Mouse (Mus musculus): ENCODE measurements at regions not wholly inside any gene's neighbourhood (a gene's known extent, or its start where the extent isn't known, plus 50 kb on each side); places are given as distances from the start of the nearest gene placed in this dataset.

DNA sequence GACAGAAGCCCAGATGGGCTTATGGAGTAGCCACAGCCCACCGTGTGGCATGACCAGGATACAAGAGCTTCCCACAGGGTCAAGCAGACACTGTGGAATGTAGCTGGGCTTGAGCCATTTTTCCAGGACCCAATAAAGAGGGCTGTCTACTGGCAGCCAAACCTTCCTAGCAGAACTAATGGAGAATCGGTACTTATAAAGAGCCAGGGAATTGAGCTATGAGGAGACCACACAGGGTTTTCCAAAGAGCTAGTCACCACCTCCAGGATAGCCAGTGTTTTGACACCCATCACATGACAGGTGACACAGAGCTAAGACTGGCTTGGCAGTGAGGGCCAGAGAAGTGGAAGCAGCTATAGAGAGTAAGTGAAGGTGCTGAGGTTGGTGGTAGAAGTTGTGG lies 149.9 kb downstream of the Map2k4 start:
- H3K27me3 ChIP-seq (ENCODE audit: insufficient read depth, low read length), result no peaks in the 10 kb centered on the region
- no peak overlapping the region for H3K4me3 ChIP-seq (ENCODE audit: low read depth, low read length)
- H3K4me1 ChIP-seq (ENCODE audit: insufficient read depth), result no peaks in the 10 kb centered on the region
- H3K36me3 ChIP-seq (replicated peaks; ENCODE audit: insufficient read depth, low read length), result no peaks in the 10 kb centered on the region
- no peak overlapping the region for H3K4me2 ChIP-seq (ENCODE audit: low read depth, low read length)
- H3K9ac ChIP-seq (replicated peaks), result no peak overlapping the region
- ATAC-seq (no peak), DNase-seq (no peak)
- WGBS (ENCODE audit: insufficient replicate concordance), result 84% methylated on average over 2 of the region's 2 CpGs
- H3K27ac ChIP-seq (ENCODE audit: low read depth), result no peak overlapping the region
- no peaks in the 10 kb centered on the region for H3K9me3 ChIP-seq (ENCODE audit: low read length)
- TF ChIP-seq CTCF (IDR thresholded peaks at IDR 0.05; ENCODE audit: low read depth), result no peak
- no peak for TF ChIP-seq EP300 (IDR thresholded peaks at IDR 0.05; ENCODE audit: low read depth)

DNA sequence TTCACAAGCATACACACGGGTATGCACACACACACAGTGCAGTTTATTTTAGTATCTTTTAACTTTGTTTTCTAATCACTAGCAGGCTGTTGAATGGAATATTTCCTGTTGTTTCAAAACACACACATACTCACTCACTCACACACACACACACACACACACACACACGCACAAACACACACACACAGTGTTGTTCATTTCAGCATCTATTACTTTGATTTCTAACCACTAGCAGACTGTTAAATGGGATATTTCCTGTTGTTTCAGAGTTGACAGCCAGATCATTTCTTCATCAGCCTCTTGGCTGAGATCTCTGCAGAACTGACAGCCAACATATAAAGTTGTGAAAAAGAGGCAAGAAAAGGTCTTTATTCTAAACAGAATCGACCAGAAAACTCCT lies 150.9 kb downstream of the Map2k4 start:
- 72% methylated on average over 3 of the region's 3 CpGs for WGBS (ENCODE audit: insufficient replicate concordance)
- H3K4me1 ChIP-seq (ENCODE audit: insufficient read depth), result no peaks in the 10 kb centered on the region
- DNase-seq, result no peak

DNA sequence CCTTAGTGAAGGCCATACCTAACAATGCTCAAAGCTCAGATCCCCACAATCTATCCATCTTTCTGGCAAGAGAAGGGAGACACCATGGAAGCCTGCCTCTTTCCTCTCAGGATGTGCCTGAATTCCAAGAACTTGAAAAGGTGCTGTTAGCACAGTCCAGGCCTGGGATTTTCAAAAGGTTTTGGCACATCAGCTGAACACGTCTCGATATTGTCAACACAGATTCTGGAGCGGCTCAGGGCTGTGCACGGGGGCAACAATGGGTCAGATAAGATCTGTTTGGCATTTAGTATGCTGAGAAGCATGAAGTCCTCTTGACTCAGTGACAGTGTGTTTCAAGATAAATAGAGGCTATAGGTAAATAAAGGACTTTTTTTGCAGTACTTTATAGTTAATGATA lies 152.8 kb downstream of the Map2k4 start:
- H3K9me3 ChIP-seq (ENCODE audit: low read length), result no peaks in the 10 kb centered on the region
- H3K27ac ChIP-seq (ENCODE audit: low read depth), result no peak overlapping the region
- ATAC-seq (no peak), DNase-seq (no peak)
- no peaks in the 10 kb centered on the region for H3K4me1 ChIP-seq (ENCODE audit: insufficient read depth)
- WGBS (ENCODE audit: insufficient replicate concordance), result 55% methylated on average over 4 of the region's 4 CpGs
- no peak overlapping the region for H3K9ac ChIP-seq (replicated peaks)
- H3K27me3 ChIP-seq (ENCODE audit: insufficient read depth, low read length), result no peaks in the 10 kb centered on the region
- no peaks in the 10 kb centered on the region for H3K36me3 ChIP-seq (replicated peaks; ENCODE audit: insufficient read depth, low read length)
- no peak overlapping the region for H3K4me2 ChIP-seq (ENCODE audit: low read depth, low read length)
- TF ChIP-seq CTCF (IDR thresholded peaks at IDR 0.05; ENCODE audit: low read depth) (no peak), EP300 (IDR thresholded peaks at IDR 0.05; ENCODE audit: low read depth) (no peak)
- no peak overlapping the region for H3K4me3 ChIP-seq (ENCODE audit: low read depth, low read length)

More for the DNA sequence above, 150.9 kb downstream of the Map2k4 start:
- H3K36me3 ChIP-seq (replicated peaks; ENCODE audit: insufficient read depth, low read length), result no peaks in the 10 kb centered on the region
- TF ChIP-seq EP300 (IDR thresholded peaks at IDR 0.05; ENCODE audit: low read depth), result no peak
- TF ChIP-seq CTCF (IDR thresholded peaks at IDR 0.05; ENCODE audit: low read depth), result no peak
- no peaks in the 10 kb centered on the region for H3K9me3 ChIP-seq (ENCODE audit: low read length)
- no peaks in the 10 kb centered on the region for H3K27me3 ChIP-seq (ENCODE audit: insufficient read depth, low read length)
- no peak overlapping the region for H3K27ac ChIP-seq (ENCODE audit: low read depth)
- no peak overlapping the region for H3K4me3 ChIP-seq (ENCODE audit: low read depth, low read length)
- no peak overlapping the region for H3K4me2 ChIP-seq (ENCODE audit: low read depth, low read length)
- no peak overlapping the region for H3K9ac ChIP-seq (replicated peaks)
- no peak for ATAC-seq

DNA sequence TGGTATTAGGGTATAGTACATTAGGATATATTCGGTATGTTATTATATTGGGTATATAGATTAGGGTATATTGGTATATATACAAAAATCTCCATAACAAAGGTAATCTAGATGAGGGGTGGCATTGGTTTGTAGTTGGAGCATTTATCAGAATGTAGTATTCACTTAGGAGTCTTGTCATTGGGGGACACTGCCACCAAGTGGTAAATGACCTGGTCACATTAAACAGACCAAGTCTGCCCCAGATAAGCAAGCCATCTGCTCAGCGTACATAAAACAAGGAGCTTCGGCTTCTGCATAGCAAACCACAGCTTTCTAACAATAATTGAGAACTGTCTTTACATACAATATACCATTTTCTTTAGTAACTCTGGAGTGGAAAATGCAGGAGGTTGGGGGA lies 156.9 kb downstream of the Map2k4 start:
- DNase-seq, result no peak
- WGBS (ENCODE audit: insufficient replicate concordance), result 60% methylated on average over 3 of the region's 3 CpGs
- no peaks in the 10 kb centered on the region for H3K36me3 ChIP-seq (replicated peaks; ENCODE audit: insufficient read depth, low read length)

DNA sequence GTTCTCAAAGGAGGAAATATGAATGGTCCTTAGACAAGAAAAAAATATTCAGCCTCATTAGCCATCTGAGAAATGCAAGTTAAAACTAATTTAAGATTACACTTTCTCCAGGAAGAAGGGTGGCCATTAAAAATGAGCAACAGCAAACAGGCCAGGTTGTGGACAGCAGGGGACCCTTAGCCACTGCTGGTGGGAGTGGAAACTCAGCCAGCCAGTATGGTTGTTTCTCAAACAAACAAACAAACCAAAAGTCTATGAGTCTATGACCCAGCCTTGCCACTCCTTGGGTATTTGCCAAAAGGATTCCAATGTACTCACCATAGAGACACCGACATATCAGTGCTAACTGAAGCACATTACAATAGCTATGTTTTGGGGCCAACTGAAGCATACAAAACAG lies 157.7 kb downstream of the Map2k4 start:
- H3K4me1 ChIP-seq (ENCODE audit: insufficient read depth), result no peaks in the 10 kb centered on the region
- ATAC-seq, result no peak
- no peaks in the 10 kb centered on the region for H3K27me3 ChIP-seq (ENCODE audit: insufficient read depth, low read length)
- no peak overlapping the region for H3K27ac ChIP-seq (ENCODE audit: low read depth)
- H3K4me2 ChIP-seq (ENCODE audit: low read depth, low read length), result no peak overlapping the region
- 66% methylated on average over 1 of the region's 1 CpGs for WGBS (ENCODE audit: insufficient replicate concordance)
- no peaks in the 10 kb centered on the region for H3K9me3 ChIP-seq (ENCODE audit: low read length)
- TF ChIP-seq CTCF (IDR thresholded peaks at IDR 0.05; ENCODE audit: low read depth) (no peak), EP300 (IDR thresholded peaks at IDR 0.05; ENCODE audit: low read depth) (no peak)
- no peaks in the 10 kb centered on the region for H3K36me3 ChIP-seq (replicated peaks; ENCODE audit: insufficient read depth, low read length)
- no peak overlapping the region for H3K9ac ChIP-seq (replicated peaks)
- DNase-seq, result no peak
- no peak overlapping the region for H3K4me3 ChIP-seq (ENCODE audit: low read depth, low read length)

More for the DNA sequence above, 156.9 kb downstream of the Map2k4 start:
- Histone ChIP-seq H3K4me3 (ENCODE audit: low read depth, low read length) (no peak overlapping the region), H3K9me3 (ENCODE audit: low read length) (no peaks in the 10 kb centered on the region), H3K27ac (ENCODE audit: low read depth) (no peak overlapping the region), H3K4me1 (ENCODE audit: insufficient read depth) (no peaks in the 10 kb centered on the region), H3K9ac (replicated peaks) (no peak overlapping the region), H3K4me2 (ENCODE audit: low read depth, low read length) (no peak overlapping the region), H3K27me3 (ENCODE audit: insufficient read depth, low read length) (no peaks in the 10 kb centered on the region)
- no peak for ATAC-seq
- TF ChIP-seq EP300 (IDR thresholded peaks at IDR 0.05; ENCODE audit: low read depth) (no peak), CTCF (IDR thresholded peaks at IDR 0.05; ENCODE audit: low read depth) (peak; percentile 48)

DNA sequence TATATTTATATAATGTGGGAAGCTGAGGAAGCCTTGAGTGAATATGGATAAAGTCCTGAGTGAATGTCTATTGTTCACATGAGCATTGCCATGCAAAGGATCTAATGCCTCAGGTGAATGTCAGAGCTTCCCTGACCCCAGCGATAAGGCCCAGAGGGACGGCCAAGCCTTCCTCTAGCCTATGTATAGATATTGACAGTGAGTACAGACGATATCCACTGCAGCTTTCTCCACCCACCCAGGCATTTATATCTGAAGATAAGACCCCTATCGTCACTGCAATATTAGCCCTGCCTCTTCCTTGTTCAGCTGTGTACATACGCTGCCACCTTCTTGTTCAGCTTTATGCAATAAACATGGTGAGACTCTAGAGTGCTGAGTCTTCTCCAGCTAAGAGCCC lies 158.8 kb downstream of the Map2k4 start:
- TF ChIP-seq EP300 (IDR thresholded peaks at IDR 0.05; ENCODE audit: low read depth) (no peak), CTCF (IDR thresholded peaks at IDR 0.05; ENCODE audit: low read depth) (no peak)
- 66% methylated on average over 5 of the region's 5 CpGs for WGBS (ENCODE audit: insufficient replicate concordance)

DNA sequence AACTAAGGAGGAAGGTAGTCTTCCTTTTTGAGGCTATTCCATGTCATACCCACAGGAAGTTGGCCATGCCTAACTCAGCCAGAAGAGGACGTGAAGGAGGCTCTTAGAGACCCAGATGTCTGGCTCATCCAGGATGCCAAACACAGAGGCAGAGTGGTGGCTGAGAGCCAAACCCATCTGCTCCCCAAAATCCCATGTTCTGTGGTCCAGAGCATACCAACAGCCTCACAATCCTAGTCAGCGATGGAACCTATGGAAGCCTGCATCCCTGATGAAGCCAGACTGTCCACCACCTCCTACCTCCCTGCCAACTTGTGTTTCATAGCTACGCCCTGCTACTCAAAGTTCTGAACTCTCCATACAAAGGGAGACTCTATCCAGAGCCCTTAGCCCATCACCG lies 169.1 kb downstream of the Map2k4 start:
- 74% methylated on average over 4 of the region's 4 CpGs for WGBS (ENCODE audit: insufficient replicate concordance)
- H3K4me2 ChIP-seq (ENCODE audit: low read depth, low read length), result no peak overlapping the region
- no peaks in the 10 kb centered on the region for H3K27me3 ChIP-seq (ENCODE audit: insufficient read depth, low read length)
- H3K36me3 ChIP-seq (replicated peaks; ENCODE audit: insufficient read depth, low read length), result no peaks in the 10 kb centered on the region
- no peak overlapping the region for H3K4me3 ChIP-seq (ENCODE audit: low read depth, low read length)
- no peak overlapping the region for H3K9ac ChIP-seq (replicated peaks)
- no peak for TF ChIP-seq EP300 (IDR thresholded peaks at IDR 0.05; ENCODE audit: low read depth)
- TF ChIP-seq CTCF (IDR thresholded peaks at IDR 0.05; ENCODE audit: low read depth), result no peak
- DNase-seq, result no peak
- no peak overlapping the region for H3K27ac ChIP-seq (ENCODE audit: low read depth)
- ATAC-seq, result no peak
- no peaks in the 10 kb centered on the region for H3K4me1 ChIP-seq (ENCODE audit: insufficient read depth)
- no peaks in the 10 kb centered on the region for H3K9me3 ChIP-seq (ENCODE audit: low read length)

More for the DNA sequence above, 158.8 kb downstream of the Map2k4 start:
- H3K9me3 ChIP-seq (ENCODE audit: low read length), result no peaks in the 10 kb centered on the region
- ATAC-seq (no peak), DNase-seq (no peak)
- H3K9ac ChIP-seq (replicated peaks), result no peak overlapping the region
- no peaks in the 10 kb centered on the region for H3K36me3 ChIP-seq (replicated peaks; ENCODE audit: insufficient read depth, low read length)
- H3K4me2 ChIP-seq (ENCODE audit: low read depth, low read length), result no peak overlapping the region
- H3K27me3 ChIP-seq (ENCODE audit: insufficient read depth, low read length), result no peaks in the 10 kb centered on the region
- H3K4me1 ChIP-seq (ENCODE audit: insufficient read depth), result no peaks in the 10 kb centered on the region
- no peak overlapping the region for H3K27ac ChIP-seq (ENCODE audit: low read depth)
- no peak overlapping the region for H3K4me3 ChIP-seq (ENCODE audit: low read depth, low read length)

All from liver, postnatal 0 days (tissue).